Comparison of ENCODE assay signal across 15 mouse cellular contexts in the genomic region with DNA sequence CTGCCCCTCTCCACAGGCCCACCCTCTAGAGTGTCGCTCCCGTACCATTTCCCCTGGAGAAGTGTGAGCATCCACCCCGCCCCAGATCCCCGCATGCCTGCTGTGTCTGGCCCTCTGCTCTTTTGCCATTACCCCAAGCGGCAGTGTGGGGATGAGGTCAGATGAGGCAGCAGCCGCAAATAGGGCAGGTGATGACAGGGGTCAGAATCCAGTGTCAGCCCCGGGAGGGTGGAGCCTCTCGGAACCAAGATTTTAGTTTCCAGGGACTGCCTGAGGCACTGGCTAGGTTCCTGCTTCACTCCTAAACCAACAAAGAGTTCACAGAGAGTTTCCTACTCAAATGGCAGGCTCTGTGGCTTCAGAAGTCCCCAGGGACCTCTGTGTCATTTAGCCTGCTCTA. TPM values are rescaled to one million over a fixed set of nuclear protein-coding genes. Genes with fewer than 3 reads are reported as not detected.
DNase-seq lines count a peak whose midpoint lies in the region; ATAC-seq lines count a peak whose summit lies in the region.
"Had no signal": no experiment of that assay in that cellular context is flagged by ENCODE, and none has a peak within 500 bp of the region (broad histone marks: within the 10 kb centered on the region; RNA-seq: fewer than 3 reads in every experiment).

No protein-coding gene starts in this region.

- H3K9ac ChIP-seq in lung, embryonic 16.5 days (ENCODE audit: low read length), result no peak overlapping the region
- peak overlapping the region; percentile 48; the same call in 1 of the 2 replicates for H3K9ac ChIP-seq in heart, embryonic 12.5 days
- H3K9ac ChIP-seq: stomach, embryonic 15.5 days had no signal

- H3K36me3 ChIP-seq in lung, embryonic 16.5 days (ENCODE audit: control insufficient read depth, insufficient read depth, low read length), result no peaks in the 10 kb centered on the region
- peaks cover 57% of the 10 kb centered on the region for H3K36me3 ChIP-seq in heart, embryonic 12.5 days
- H3K36me3 ChIP-seq: G1E; stomach, embryonic 15.5 days had no signal

- no peak for ATAC-seq in lung, embryonic 16.5 days (ENCODE audit: low read depth)
- 0 out of 2 replicates have a peak, but pooled peaks have one; percentile 16 for ATAC-seq in heart, embryonic 12.5 days (ENCODE audit: insufficient number of reproducible peaks, low FRiP score)
- ATAC-seq: inflammation-experienced regulatory T-cells, adult 6 months had no signal

- no peak overlapping the region for H3K4me2 ChIP-seq in lung, embryonic 16.5 days (ENCODE audit: low read depth, low read length)
- no peak overlapping the region for H3K4me2 ChIP-seq in heart, embryonic 12.5 days
- H3K4me2 ChIP-seq: stomach, embryonic 15.5 days had no signal

- peak overlapping the region; percentile 88 for H3K27ac ChIP-seq in lung, embryonic 16.5 days (ENCODE audit: low read length)
- H3K27ac ChIP-seq in heart, embryonic 12.5 days (ENCODE audit: poor library complexity, severe bottlenecking), result peak overlapping the region; percentile 74
- H3K27ac ChIP-seq: stomach, embryonic 15.5 days had no signal

- 0 out of 2 replicates have a peak, but pooled peaks cover 8% of the 10 kb centered on the region for H3K4me1 ChIP-seq in lung, embryonic 16.5 days (replicated peaks; ENCODE audit: control insufficient read depth, insufficient read depth, low read length)
- peaks cover 84% of the 10 kb centered on the region for H3K4me1 ChIP-seq in heart, embryonic 12.5 days (replicated peaks)
- H3K4me1 ChIP-seq: stomach, embryonic 15.5 days had no signal

- peak; percentile 53 for DNase-seq in cerebellum, adult 9-11 months
- no peak for DNase-seq in cerebellum, adult 9-10 months
- DNase-seq in lung, postnatal 10 days, result no peak
- peak; percentile 86 for DNase-seq in skeletal muscle tissue, adult 2 months (ENCODE audit: low read depth, low spot score)
- DNase-seq in right cerebral cortex, postnatal 4 days, result no peak
- DNase-seq in retina, embryonic 14.5 days (ENCODE audit: low spot score), result no peak
- DNase-seq: adrenal gland, postnatal 36 days; B cell, adult 2 months; right cerebral cortex, postnatal 25 days; thymus, postnatal 14 days had no signal

- no peaks in the 10 kb centered on the region for H3K27me3 ChIP-seq in lung, embryonic 16.5 days (ENCODE audit: control insufficient read depth, insufficient read depth, low read depth, low read length)
- no peaks in the 10 kb centered on the region for H3K27me3 ChIP-seq in heart, embryonic 12.5 days (replicated peaks)
- H3K27me3 ChIP-seq: stomach, embryonic 15.5 days had no signal

- 41% methylated on average over 8 of the region's 8 CpGs for WGBS in lung, embryonic 16.5 days
- WGBS in heart, embryonic 12.5 days, result 32% methylated on average over 8 of the region's 8 CpGs

- no peaks in the 10 kb centered on the region for H3K9me3 ChIP-seq in lung, embryonic 16.5 days (ENCODE audit: control insufficient read depth, low read length)
- H3K9me3 ChIP-seq in heart, embryonic 12.5 days (replicated peaks), result no peaks in the 10 kb centered on the region
- H3K9me3 ChIP-seq: G1E; stomach, embryonic 15.5 days had no signal

- no peak overlapping the region for H3K4me3 ChIP-seq in lung, embryonic 16.5 days (ENCODE audit: low read length)
- H3K4me3 ChIP-seq in heart, embryonic 12.5 days, result no peak overlapping the region
- H3K4me3 ChIP-seq: stomach, embryonic 15.5 days had no signal

RNA-seq across cellular contexts. Expression of a gene that starts 25.5 kb away (rescaled TPM):
- 10.8 and 11.4 TPM in 2 replicates for polyA plus RNA-seq in lung, embryonic 16.5 days (2015; fragmentation: Nextera tagmentation; extraction: Ambion mirVana)
- 195 and 203 TPM in 2 replicates for polyA plus RNA-seq in heart, embryonic 12.5 days (2016; fragmentation: Nextera tagmentation; extraction: Ambion mirVana)

Comparison
In these comparisons a context has a peak if more than half of its experiments do, and no peak if none do; other contexts are left out.
1. DNase-seq: peak in cerebellum, adult 9-11 months (single experiment) and skeletal muscle tissue, adult 2 months (single experiment); none in cerebellum, adult 9-10 months (single experiment), lung, postnatal 10 days (single experiment), right cerebral cortex, postnatal 4 days (single experiment) and retina, embryonic 14.5 days (single experiment).
2. RNA of a gene that starts 25.5 kb away (polyA plus RNA-seq): 195 to 203 TPM in heart, embryonic 12.5 days; 10.8 to 11.4 TPM in lung, embryonic 16.5 days; every median in the first group is over 10 times any median in the second.